Mouse (Mus musculus): ENCODE data around the gene Zscan20. TPM values are rescaled to one million over a fixed set of nuclear protein-coding genes. Genes with fewer than 3 reads are reported as not detected.
"Not testable (repeated sequence)": the region's sequence is repeated elsewhere in the genome, so short reads cannot be mapped to it uniquely, and the experiment has no call there.

Gene Zscan20
- polyA plus RNA-seq, 1 experiment from 2014 or later: 4.6 TPM

GRCm38 (mm10) chr4:128543956-128544486 is 65.9 kb downstream of the Zscan20 start:
- not testable (repeated sequence) for H3K36me3 ChIP-seq; H3K9me3 ChIP-seq; H3K9ac ChIP-seq; H3K4me1 ChIP-seq; H3K27me3 ChIP-seq; H3K4me2 ChIP-seq; H3K27ac ChIP-seq; ATAC-seq (ENCODE audit: borderline replicate concordance, extremely low read depth, low FRiP score, low TSS enrichment); H3K4me3 ChIP-seq
- 68% methylated on average over 2 of the region's 2 CpGs for WGBS

- Histone ChIP-seq H3K4me1 (no peaks in the 10 kb centered on the region), H3K4me3 (no peak overlapping the region), H3K9me3 (no peaks in the 10 kb centered on the region), H3K27me3 (no peaks in the 10 kb centered on the region), H3K36me3 (no peaks in the 10 kb centered on the region), H3K4me2 (no peak overlapping the region), H3K27ac (no peak overlapping the region), H3K9ac (no peak overlapping the region)
- no peak for ATAC-seq (ENCODE audit: borderline replicate concordance, extremely low read depth, low FRiP score, low TSS enrichment)
- WGBS: 20% methylated on average over 2 of the region's 2 CpGs
These were observed 66.5 kb downstream of the Zscan20 start for GRCm38 (mm10) chr4:128543378-128543777.

Other genes with a start within 250 kb of the Zscan20 start
- 1.2 and 1.4 TPM in 2 replicates for gene Tlr12, start 8.5 kb upstream of the Zscan20 start, polyA plus RNA-seq (2015; fragmentation: Nextera tagmentation; extraction: Ambion mirVana)
- 75.8 and 83.5 TPM in 2 replicates for gene Phc2, start 44.6 kb upstream of the Zscan20 start, polyA plus RNA-seq (2015; fragmentation: Nextera tagmentation; extraction: Ambion mirVana)
- 0.20 and 0.35 TPM in 2 replicates for gene A3galt2, start 145.3 kb upstream of the Zscan20 start, polyA plus RNA-seq (2015; fragmentation: Nextera tagmentation; extraction: Ambion mirVana)
- gene Zfp362, start 195.9 kb upstream of the Zscan20 start, polyA plus RNA-seq (2015; fragmentation: Nextera tagmentation; extraction: Ambion mirVana): 34.6 and 39.3 TPM in 2 replicates